Mouse (Mus musculus) kidney, adult 18-20 months (tissue): Measurements from ENCODE around the gene Nup37.

ENCODE experiments used
- DNase-seq: peaks from one replicate; pipeline ENCODE4 v3.0.0; 2021

The Nup37 gene

GRCm38 (mm10) chr10:88146707-88147477 is at the start of gene Nup37, which contains the start of gene Parpbp:
Gene Nup37 (plus strand): TSS chr10:88146992.
Gene Parpbp (minus strand): TSS chr10:88146941.
- DNase-seq, result peak; percentile 88

- DNase-seq, result no peak
Measured at GRCm38 (mm10) chr10:88106169-88106568, 40.6 kb upstream of the Nup37 start.

GRCm38 (mm10) chr10:88113290-88113689 is 33.5 kb upstream of the Nup37 start:
- DNase-seq, result no peak

GRCm38 (mm10) chr10:88119721-88120120 is 27.1 kb upstream of the Nup37 start:
- DNase-seq, result no peak

- DNase-seq, result no peak
Measured at GRCm38 (mm10) chr10:88135630-88136029, 11.2 kb upstream of the Nup37 start.

DNA sequence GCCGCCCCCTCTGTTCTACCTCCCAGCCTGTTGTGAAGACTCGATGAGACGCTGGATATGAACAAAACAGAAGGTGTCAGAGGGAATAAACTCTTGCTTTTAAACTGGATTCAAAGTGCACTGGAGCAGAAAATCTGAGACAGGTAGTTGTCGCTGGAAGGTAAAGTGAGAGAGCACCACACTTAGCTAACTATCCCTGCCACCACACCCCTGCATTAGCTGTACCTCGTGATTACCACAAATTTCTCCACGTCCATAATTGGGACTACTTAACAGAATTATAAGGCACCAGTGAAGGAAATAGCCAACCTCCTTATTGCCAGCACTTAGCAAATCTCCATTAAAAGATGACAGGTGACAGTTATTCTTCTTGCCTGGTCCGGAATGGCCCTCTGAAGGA is 605 bp upstream of the Nup37 start:
- DNase-seq, result no peak

- no peak for DNase-seq
Measured at GRCm38 (mm10) chr10:88150381-88150780, 3.6 kb downstream of the Nup37 start.

- no peak for DNase-seq
Measured at GRCm38 (mm10) chr10:88151658-88152057, 4.9 kb downstream of the Nup37 start.

GRCm38 (mm10) chr10:88162096-88162495 is 15.3 kb downstream of the Nup37 start:
- no peak for DNase-seq

GRCm38 (mm10) chr10:88162676-88163075 is 15.9 kb downstream of the Nup37 start:
- DNase-seq, result no peak

GRCm38 (mm10) chr10:88166158-88166557 is 19.4 kb downstream of the Nup37 start:
- DNase-seq, result peak; percentile 5

DNA sequence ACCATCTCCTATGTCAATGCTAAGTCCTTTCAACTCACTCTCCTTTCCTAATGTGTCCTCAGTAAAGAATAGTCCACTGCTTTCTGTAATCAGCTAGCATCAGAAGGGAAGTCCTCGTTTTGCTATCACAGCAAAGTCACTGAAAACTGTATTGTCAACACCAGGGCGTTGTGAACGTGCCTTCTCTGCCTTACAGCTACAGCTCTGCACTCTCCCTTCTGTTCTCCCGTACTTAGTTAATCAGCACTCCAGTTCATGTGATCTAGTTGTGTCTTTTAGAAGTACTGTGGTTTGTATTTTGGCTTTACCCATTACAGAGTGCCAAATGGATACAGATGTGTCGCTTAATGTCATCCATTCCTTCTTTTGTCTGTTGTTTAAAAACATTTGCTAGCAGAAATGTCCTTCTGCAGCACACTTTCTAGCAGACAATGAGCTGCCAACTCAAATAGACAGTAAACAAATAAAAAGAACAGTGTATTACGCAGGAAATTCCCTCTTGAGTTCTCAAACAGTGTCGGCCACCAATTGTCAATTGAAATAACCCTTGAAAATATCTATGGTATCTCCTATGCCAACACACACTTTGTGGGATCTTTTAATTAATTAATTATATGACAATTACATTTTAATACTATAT is 20.8 kb downstream of the Nup37 start:
- no peak for DNase-seq

DNA sequence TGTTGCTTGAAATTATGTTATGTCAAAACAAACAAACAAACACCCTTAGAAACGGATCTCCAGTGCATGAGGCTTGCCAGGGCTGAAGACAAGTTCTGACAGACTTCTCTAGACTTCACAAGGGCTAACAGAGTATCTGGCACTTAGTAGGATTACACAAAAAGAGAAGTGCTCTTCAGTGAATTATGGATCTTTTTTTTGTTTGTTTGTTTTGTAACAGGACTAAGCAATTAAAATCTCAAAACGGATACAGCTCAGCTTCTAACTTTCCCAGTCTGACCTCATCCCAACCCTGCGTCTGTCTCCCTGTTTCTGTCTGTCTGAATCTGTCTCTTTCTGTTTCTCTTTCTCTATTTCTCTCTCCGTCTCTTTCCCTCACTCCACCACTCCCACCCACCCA is 53.7 kb downstream of the Nup37 start:
- no peak for DNase-seq

DNA sequence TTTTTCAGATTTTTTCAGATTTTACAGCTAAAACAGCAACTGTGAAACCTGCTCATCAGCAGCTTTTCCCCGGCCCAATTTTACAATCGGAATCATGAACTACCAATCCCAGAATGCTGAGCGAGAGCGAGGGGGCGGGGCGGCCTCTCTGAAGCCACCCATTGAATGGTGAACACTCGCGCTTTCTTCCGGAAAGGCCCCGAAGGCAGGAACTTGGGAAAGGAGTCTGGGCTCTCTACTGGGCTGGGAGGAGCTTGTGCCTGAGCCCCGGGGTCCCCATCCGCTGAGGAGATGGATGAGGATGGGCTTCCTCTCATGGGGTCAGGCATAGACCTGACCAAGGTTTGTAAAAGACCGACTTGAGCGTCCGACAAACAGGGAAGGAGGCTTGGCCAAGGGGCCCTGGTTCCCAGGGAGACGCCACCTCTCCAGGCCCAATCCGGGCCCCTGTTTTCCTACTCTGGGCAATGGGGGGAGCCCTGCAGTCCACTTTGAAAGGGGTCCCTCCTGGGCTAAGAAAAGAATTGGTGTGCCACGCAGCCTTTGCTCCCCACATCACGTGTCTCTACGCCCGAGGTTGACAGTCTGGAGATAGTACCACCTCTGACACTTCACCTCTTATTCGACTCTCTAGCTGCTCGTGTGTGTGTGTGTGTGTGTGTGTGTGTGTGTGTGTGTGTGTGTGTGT is 54.3 kb downstream of the Nup37 start, which contains the start of gene Washc3:
Washc3 (plus strand) TSS at position 143 of the 688 bp plus-strand sequence.
- peak; percentile 93 for DNase-seq

DNA sequence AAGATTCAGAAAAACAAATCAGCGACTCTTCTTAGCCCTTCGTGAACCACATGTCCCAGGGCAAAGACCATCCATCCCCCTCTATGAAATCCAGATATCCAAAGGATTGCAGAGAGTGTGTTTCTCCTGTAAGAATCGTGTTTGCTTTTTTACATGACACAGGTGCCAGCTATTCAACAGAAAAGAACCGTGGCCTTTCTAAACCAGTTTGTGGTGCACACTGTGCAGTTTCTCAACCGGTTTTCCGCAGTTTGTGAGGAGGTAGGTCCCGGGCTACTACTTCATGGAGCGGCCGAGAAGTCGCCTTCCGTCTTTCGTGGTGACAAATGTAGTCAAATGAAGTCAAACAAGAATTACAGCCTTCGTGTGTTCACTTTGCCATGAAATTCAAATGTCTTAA is 54.9 kb downstream of the Nup37 start:
- no peak for DNase-seq

GRCm38 (mm10) chr10:88202581-88202980 is 55.8 kb downstream of the Nup37 start:
- DNase-seq, result no peak

DNA sequence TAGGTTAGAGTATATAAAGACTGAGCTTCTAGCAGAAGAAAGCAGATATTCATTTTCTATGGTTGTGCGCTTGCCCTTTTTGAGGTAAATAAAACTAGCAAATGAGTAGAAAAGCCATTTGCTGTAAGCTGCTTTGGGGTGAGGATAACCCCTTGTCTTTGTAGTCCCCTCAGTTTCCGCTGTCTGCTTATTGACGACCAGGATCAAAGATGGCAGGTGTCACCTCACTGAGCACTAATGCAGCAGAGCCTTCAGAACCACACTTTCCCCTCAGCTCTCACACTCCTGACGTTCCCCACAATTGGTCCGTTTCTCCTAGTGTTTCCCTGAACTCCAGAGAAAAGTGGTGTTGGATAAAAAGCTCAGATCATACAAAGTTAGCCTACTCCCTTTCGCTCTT is 56.4 kb downstream of the Nup37 start:
- DNase-seq, result no peak

DNA sequence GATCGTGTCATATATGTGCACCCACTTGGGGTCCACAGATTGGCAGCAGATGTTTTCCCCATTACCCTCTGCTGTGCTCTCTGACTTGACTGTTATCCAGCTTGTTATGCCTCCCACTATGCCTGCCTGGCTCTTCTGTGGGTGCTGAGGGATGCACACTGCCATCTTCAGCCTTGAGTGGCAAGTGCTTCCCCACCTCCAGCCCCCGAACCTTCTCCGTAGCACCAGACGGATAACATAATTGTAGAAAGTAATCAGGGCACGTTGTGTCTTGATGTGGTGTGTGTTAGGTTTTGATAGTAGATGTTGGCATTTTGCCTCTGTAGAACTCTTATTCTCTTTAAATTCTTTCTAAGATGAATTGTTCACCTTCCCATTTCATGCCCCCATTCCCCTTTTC is 65.9 kb downstream of the Nup37 start:
- DNase-seq, result no peak

- DNase-seq, result no peak
Measured at GRCm38 (mm10) chr10:88214800-88215514, 68.2 kb downstream of the Nup37 start.

DNA sequence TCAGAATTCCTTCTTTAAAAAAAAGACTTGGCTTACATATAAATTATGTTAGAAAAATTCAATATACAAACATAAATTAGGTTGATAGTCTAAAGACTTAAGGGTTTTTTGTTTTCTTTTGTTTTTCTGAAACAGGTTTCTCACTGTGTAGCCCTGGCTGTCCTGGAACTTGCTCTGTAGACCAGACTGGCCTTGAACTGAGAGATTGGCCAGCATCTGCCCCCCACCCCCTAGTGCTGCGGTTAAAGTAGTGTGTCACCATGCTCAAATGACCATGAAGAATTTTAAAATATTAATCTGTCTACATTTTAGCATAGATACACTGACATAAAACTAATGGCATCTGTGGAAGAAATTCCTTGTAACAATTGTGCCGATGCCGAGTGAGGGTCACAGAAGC is 71.4 kb downstream of the Nup37 start:
- no peak for DNase-seq

DNA sequence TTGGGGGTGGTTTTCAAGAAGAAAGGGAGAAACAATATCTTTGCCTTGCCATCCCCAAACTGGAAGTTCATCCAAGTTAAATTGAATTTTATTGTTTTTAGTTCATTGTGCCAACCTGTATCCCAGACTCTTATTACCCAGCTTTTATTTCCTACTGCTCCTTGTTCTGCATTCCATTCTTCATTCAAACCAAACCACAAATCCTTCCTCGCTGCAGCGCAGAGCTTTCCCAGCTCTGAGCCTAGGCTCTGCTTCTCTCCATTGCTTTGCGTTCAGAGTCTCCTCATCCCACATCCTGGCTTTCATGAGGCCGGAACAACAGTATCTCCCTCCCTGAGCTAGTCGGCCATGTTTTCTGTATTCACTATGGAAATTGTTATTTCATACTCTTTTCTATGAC is 74.9 kb downstream of the Nup37 start:
- no peak for DNase-seq

GRCm38 (mm10) chr10:88225421-88225820 is 78.6 kb downstream of the Nup37 start:
- no peak for DNase-seq

DNA sequence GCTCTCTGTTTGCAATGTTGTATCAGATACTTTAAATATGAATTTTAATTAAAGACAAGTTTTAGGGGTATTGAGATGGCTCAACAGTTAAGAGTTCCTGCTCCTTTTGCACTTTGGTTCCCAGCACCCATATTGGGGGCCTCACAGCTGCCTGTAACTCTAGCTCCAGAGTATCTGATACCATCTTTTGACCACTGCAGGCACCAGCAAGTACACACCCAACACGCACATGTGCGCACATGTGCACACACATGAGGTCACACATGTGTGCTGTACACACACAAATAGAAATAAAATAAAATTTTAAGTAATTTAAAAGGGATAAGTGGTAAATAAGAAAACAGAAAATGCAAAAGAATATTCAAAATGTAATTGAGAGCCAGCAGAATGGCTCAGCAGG is 81.2 kb downstream of the Nup37 start:
- DNase-seq, result no peak
